Mouse (Mus musculus): ENCODE measurements at regions not wholly inside any gene's neighbourhood (a gene's known extent, or its start where the extent isn't known, plus 50 kb on each side); places are given as distances from the start of the nearest gene placed in this dataset.

DNA sequence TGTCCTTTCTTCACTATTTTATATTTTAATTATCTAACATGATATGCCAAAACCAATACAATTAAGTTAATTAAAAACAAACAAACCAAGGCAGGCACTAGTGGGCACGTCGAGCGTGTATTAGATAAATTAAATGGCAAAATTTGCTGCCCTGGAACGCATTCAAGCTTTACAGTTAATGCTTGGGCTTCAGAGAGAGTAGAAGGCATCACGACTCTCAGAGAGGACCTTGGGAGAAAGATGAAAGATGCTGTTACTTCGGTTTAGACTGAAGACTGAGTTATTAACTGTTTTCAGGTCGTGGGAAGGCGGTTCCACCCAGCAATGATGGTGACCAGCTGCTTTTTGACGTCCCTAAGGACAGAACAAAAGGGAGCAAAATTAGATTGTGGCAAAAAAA is 71.7 kb upstream of the Boc start:
- DNase-seq (ENCODE audit: low spot score), result no peak

DNA sequence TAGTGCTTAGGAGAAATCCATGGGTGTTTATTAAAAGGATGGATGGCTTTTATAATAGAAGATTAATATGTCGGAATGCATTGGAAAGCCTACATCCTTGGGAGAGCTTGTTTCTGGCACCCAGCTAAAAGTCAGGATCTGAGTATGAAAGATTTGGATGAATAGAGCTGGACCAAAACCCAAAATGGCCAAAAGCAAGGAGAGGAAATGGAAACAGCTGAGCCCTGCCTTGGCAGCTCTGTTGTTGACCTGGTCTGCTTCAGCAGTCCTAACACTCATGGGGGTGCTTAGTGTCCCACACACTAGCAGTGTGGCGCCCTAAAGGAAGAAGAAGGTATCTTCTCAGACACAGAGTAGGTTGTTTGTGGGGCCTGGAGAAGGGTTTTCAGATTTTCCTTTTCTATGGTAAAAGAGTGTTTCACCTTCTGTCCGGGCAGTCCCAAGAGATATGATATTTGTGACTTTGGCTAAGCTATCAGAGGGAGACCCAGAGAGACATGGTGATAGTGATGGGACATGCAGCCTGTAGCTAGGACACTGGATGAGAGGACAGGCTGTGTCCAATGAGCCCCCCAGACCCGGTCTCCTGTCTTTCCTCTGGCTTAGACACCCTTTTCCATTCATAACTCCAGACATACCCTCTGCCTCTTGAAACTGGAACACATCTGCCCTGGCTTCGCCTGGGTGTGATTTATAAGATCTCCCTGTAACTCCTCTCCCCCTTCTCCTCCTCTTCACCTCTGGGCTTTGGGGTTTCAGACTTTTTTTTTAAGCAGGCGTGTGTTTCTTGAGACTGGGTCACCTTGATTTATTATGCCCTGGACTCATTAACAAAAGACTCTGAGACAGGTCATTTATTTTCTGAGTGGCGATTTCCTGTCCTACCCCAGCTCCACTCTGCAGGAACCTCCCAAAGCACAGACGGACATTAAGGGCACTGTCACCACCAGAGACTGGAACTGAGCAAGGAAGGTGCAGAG is 70.9 kb upstream of the Boc start:
- no peak for DNase-seq (ENCODE audit: low spot score)

DNA sequence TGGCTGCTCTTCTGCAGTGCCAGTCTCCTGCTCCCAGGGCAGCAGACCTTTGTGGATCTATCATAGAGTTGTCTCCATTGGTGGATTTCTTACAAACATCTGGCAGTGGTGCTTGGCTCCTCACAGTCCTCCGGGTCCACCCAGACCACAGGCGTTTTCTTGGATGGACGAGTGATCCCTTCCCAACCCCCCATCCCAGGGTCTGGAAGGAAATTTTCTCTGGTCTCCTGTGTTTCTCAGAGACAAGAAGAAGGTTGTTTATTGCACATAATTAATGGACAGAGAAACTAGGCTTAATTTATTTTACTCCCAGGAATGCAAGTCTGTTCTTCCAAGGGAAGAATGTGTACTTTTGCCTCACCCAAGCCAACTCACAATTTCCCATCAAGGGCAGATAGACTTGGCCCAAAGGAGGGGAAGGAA is 67.2 kb upstream of the Boc start:
- DNase-seq (ENCODE audit: low spot score), result no peak

DNA sequence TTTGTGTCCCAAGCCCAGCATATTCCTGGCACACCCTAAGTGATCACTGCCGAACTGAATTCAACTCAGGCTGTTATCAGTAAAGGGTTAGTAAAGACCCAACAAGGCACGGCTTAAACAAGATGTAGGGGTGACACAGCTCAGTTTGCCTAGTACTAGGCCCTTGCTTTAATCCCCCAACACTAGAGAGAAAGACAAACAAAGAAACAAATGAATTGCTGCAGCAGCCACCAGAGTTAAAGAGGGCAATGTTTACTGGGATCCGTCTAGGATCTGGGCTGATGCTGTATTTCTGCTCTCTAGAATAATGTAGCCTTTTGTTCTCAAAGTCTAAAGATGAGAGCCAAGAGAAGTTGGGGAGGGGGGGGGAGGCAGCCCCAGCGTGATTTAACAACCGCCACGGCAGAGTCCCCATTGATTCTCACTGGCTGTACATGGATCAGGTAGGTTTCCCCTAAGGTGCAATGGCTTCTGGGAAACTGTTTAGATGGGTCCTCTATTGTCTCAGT is 66.5 kb upstream of the Boc start:
- no peak for DNase-seq (ENCODE audit: low spot score)

DNA sequence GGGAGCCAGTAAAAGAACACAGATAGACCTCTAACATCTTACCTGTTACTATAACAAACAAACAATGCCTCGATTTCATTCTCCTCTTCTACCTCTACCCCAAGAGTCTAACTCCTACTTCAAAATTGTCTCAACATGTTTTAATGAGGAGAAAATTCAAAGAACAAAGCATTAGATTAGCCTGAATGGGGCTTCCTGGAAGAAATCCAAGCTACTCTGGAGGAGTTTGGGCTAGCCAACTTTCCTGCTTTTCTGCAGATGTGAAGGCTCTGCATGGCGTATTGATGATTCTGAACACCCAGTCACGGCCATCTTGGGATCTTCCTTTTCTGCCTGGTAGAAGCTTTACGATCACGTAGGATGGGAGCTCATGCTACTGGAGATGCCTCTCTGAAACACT is 62.9 kb upstream of the Boc start:
- no peak for DNase-seq (ENCODE audit: low spot score)

DNA sequence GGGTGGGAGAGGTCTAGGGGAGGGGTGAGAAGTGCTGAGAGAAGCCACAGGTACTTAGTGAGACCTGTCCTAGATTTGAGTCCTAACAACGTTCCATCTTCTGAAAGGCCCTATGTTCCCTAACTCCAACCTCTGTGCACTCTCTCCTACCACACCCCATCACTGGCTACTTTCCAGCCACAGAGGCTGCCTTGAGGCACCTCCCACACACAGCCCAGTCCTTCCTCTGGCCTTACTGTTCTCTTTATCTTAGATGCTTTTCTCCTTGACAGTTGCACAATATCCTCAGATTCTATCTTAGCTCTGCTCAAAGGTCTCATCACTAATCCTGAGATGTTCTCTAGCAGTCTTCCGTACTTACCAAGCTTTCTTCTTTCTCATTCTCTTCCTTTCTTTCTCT is 61.8 kb upstream of the Boc start:
- DNase-seq (ENCODE audit: low spot score), result peak; percentile 39

DNA sequence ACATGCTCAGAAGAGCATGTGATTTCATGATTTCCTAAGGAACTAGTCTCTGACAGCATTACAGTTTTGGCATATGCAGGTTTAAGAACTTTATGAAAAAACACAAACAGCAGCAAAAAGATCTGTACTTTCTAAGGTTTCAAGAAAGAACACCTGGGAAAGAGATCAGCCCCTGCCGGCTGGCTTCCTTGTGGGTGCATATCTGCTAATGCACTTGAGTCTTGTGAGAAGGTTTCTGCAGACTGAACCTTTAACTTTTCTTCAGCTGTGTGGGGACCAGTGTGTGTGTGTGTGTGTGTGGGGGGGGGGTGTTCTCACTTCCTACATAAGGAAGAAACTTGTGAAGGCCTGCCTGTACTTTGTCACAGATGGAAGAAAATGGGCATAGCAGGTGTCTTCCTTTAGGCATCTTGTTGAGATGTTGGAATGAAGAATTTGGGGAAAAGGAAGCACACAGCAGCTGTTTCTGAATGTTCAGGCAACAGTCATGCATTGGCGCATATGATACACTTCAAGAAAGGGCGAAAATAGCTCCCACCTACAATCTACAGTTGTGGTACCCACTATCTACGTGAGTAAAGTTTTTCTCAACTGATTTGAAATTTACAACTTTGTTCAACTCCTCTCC is 60.9 kb upstream of the Boc start:
- DNase-seq (ENCODE audit: low spot score), result no peak

DNA sequence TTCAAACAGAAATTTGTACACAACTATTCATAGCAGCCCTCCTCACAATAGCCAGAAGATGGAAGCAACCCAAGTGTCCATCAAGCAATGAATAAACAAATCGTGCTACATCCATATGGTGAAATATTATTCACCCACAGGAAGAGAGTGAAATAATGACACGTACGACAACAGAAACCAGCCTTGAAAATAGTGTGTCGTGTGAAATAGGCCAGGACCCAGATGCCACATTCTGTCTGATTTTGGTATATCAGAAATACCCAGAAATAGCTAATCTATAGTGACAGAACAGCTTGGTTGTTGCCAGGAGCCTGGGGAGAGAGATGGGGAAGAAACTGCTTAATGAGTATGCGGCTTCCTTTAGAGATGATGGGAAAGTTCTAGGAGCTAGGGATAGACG is 58.3 kb upstream of the Boc start:
- no peak for DNase-seq (ENCODE audit: low spot score)

DNA sequence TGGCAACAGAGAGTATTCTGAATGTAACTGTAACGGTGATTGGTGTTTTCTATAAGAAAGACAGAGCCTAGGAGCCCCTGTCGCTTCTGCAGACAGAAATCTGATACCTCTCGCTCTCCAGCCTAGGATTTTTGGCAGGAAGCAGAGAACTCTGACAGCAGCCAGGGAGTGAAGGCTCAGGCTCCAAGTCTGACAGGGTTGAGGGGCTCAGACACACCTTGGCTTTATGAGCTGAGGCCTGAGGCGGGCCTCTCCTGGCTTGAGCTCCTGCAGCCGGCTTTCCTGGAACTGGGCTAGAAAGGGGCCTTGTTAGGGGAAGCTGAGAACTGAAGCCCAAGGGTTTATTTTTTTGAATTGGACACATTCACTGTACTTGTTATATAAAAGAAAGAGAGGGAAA is 57.7 kb upstream of the Boc start:
- no peak for DNase-seq (ENCODE audit: low spot score)

DNA sequence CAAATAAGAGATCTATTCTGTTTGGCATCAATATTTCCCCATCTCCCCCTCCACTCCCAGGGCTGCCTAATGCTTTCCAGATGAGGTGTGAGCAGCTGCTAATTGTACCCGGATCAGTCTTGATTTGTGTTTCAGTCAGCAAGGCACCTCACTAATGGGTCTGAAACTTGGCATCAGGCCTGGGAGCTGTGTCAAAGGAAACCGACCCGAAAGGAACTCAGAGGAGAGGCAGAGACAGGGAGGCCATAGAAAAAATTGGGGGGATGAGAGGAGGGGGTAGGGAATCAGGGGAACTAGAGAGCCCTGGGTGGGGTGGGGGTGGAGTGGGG is 57.1 kb upstream of the Boc start:
- no peak for DNase-seq (ENCODE audit: low spot score)

DNA sequence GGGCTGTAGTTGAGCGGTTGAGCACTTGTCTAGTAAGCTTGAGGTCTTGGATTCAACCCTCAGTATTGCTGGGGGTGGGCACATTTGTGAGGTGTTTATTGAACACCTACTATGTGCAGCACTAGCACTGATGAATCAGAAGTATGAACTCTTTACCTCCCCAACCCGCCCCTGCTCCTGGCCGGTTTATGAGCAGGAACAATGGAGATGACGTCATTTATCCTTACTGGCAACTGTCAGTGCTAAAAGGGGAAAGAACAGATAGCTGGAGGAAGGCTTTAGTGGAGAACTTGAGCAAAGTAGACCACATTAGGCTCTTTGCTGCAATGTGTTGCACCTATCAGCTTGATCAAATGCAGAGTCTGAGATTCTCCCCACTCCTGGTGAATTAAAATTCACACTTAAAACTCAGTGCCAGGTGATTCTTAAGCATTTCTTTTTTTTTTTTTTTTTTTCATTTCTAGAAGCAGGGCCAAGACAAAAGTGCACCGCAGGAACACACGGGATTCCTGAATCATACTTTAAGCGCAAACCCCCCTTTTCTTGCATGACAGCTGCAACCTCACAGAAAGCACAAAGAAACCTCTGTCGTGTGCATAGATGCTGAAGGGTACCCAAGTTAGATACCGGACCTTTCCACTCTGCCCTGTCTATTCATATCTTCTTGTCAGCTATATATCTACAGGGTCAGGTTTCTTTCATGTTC is 56.6 kb upstream of the Boc start:
- no peak for DNase-seq (ENCODE audit: low spot score)

DNA sequence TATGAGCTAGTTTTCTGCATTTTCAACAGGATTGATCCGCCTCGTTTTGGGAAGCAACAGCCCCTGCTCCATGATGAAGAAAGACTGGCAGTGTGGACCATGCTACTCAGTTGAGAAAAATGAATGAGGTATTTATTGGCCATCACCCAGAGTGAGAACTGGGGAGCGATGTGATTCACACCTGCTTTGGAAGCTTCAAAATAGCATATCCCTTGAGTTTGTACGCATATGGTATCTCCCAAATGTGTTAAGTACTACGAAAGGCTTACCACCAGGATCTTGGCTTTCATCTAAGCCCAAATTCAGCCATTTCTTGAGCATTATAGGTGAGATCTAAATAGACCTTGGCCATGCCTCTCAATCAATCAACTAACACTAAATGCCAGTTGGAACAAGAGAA is 55.5 kb upstream of the Boc start:
- DNase-seq (ENCODE audit: low spot score), result no peak

DNA sequence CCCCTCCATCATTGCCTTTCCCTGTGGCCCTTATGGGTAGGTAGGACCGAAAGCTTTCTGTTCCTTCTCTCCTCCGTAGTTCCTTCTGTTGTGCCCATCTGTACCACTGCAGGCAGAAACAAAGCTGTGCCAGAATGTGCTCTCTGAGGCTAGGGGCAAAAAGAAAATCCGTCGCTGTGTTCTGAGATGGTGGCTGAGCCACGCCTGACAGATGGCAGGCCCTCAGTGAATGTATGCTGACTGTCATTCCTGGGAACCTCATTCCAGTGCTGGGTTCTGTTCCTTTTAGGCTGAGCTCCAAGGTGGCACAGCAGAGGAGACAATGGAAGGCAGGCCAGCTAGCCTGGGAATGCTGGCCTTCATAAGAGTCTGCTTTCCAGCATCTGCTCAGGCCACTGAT is 54.0 kb upstream of the Boc start:
- DNase-seq (ENCODE audit: low spot score), result no peak

DNA sequence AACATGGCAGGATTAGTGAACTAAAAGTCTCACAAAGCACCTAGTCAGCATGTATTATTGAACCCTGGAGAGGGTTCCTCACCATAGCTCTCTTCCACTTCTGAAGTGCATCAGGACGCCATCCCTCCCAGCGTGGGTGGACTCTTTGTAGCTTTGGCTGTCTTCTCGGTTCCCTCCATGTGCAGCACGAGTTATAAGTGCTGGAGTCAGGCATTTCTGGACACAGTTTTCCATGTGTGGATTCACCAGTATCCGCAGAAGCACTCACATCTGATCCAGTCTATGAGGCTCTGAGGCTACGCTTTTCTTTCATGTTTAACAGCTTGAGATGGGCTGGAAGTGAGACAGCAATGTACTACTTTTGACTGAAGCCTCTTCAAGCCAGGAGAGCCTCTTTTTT is 52.8 kb upstream of the Boc start:
- no peak for DNase-seq (ENCODE audit: low spot score)

DNA sequence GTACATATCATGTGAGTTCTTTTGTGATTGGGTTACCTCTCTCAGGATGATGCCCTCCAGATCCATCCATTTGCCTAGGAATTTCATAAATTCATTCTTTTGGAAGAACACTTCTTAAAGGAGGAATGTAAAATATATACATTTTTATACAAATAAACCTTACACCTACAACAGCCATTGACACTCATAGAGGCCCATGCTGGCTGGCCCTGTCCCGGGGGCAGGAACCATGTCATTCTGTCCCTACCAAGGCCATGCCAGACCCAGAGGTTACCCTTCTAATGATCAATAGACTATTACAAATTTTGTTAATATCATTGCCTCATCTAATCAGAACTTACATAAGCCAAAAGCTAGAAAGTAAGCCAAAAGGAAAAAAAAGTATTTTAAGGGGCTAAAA is 49.9 kb upstream of the Boc start:
- no peak for DNase-seq (ENCODE audit: low spot score)
